8 mouse cellular contexts compared by ENCODE assay signal in genomic region chr10:53398540-53398902, GRCm38 (mm10). TPM values are rescaled to one million over a fixed set of nuclear protein-coding genes. Genes with fewer than 3 reads are reported as not detected.
DNase-seq lines count a peak whose midpoint lies in the region; TF ChIP-seq lines count a peak whose summit lies in the region.

No protein-coding gene starts in this region.

- H3K4me1 ChIP-seq in kidney, adult 2 months (ENCODE audit: control insufficient read depth, insufficient read depth, low read length), result no peaks in the 10 kb centered on the region

- intact Hi-C loops in left cerebral cortex, postnatal 25 days (cut with DNase I), result loop anchor here (2.0 kb wide), 1 partner anchor 16 kb away; no protein-coding TSS in a partner anchor

- H3K27me3 ChIP-seq in kidney, adult 2 months (replicated peaks; ENCODE audit: control insufficient read depth, insufficient read depth, low read length), result no peaks in the 10 kb centered on the region
- H3K27me3 ChIP-seq in splenic B cell, adult 2 months (ENCODE audit: control insufficient read depth, insufficient read depth, low read length, poor library complexity, severe bottlenecking), result no peaks in the 10 kb centered on the region

- TF ChIP-seq POLR2A in kidney, adult 2 months (IDR thresholded peaks at IDR 0.05; ENCODE audit: low read depth, low read length), result no peak

- H3K79me2 ChIP-seq in macrophage (ENCODE audit: inconsistent target), result no peaks in the 10 kb centered on the region

- WGBS in kidney, adult 2 months, result 4% methylated on average over 9 of the region's 9 CpGs
- 0% methylated on average over 5 of the region's 9 CpGs for WGBS in macrophage (ENCODE audit: missing documents)

- H3K27ac ChIP-seq in kidney, adult 2 months (ENCODE audit: insufficient read depth, low read depth, low read length), result peak overlapping the region; percentile 32; the same call in 1 of the 2 replicates
- H3K27ac ChIP-seq in macrophage, result peak overlapping the region; percentile 61

- peak overlapping the region; percentile 23; the same call in 1 of the 2 replicates for H3K4me3 ChIP-seq in kidney, adult 2 months (ENCODE audit: insufficient read depth, low read depth, low read length)
- H3K4me3 ChIP-seq in macrophage (ENCODE audit: inconsistent target), result peak overlapping the region; percentile 35

- peak; percentile 45 for DNase-seq in kidney, adult 2 months
- DNase-seq in kidney, adult 8-10 months, result no peak
- peak; percentile 58 for DNase-seq in embryo, embryonic 9.5 days (ENCODE audit: extremely low spot score)
- peak; percentile 64 to 81 for DNase-seq in heart, adult 9 months (ENCODE audit: low spot score in 2 of 2)
- peak; percentile 51 for DNase-seq in kidney, postnatal 10 days
- DNase-seq in splenic B cell, adult 2 months (ENCODE audit: low read depth, low spot score), result peak; percentile 25
- DNase-seq in left cerebral cortex, postnatal 25 days (ENCODE audit: low spot score in 2 of 2), result no peak

- H3K36me3 ChIP-seq in kidney, adult 2 months (ENCODE audit: control insufficient read depth, insufficient read depth, low read length), result no peaks in the 10 kb centered on the region
- no peaks in the 10 kb centered on the region for H3K36me3 ChIP-seq in macrophage (ENCODE audit: inconsistent target)
- no peaks in the 10 kb centered on the region for H3K36me3 ChIP-seq in splenic B cell, adult 2 months (ENCODE audit: control insufficient read depth, insufficient read depth, low read length, poor library complexity, severe bottlenecking)

- TF ChIP-seq CTCF in kidney, adult 2 months (conservative IDR thresholded peaks at IDR 0.05; ENCODE audit: insufficient read depth, insufficient read length, low read depth, low read length), result no peak

RNA-seq across cellular contexts. Expression of gene Cep85l, which starts 18.8 kb away (rescaled TPM):
- 1.7 and 2.3 TPM in 2 replicates for polyA plus RNA-seq in kidney, adult 2 months (2012; rRNA removed)
- total RNA-seq in macrophage (2018; cell fraction: chromatin; rRNA removed), result 100 to 1,000 TPM in 4 of 26 experiments, 10 to 100 TPM in 22; 21.6 to 167 (median 43.8) TPM
- total RNA-seq in macrophage (2018; cell fraction: cytosol; rRNA removed), result 10 to 100 TPM in 6 of 26 experiments, 1 to 10 TPM in 20; 4.5 to 19.9 (median 6.5) TPM
- total RNA-seq in macrophage (2018; cell fraction: nucleus; rRNA removed), result 10 to 100 TPM; 13.6 to 80.0 (median 25.7) TPM
- polyA plus RNA-seq in macrophage (2018), result 1.9 to 2.3 TPM (median 2.1 TPM) in 3 replicates
- total RNA-seq in left cerebral cortex, postnatal 25 days (2021), result 10 to 100 TPM; 18.7 to 19.9 TPM

Comparison
In these comparisons a context has a peak if more than half of its experiments do, and no peak if none do; other contexts are left out.
1. DNase-seq: peak in kidney, adult 2 months (single experiment), embryo, embryonic 9.5 days (single experiment), heart, adult 9 months (2 of 2), kidney, postnatal 10 days (single experiment) and splenic B cell, adult 2 months (single experiment); none in kidney, adult 8-10 months (0 of 2) and left cerebral cortex, postnatal 25 days (0 of 2).